Mouse (Mus musculus) midbrain, embryonic 10.5 days (tissue): ENCODE results near the gene Tcf25. TPM values are rescaled to one million over a fixed set of nuclear protein-coding genes. Genes with fewer than 3 reads are reported as not detected.
"Not testable (repeated sequence)": the region's sequence is repeated elsewhere in the genome, so short reads cannot be mapped to it uniquely, and the experiment has no call there.

ENCODE experiments used
- DNase-seq: peaks from one replicate; pipeline ENCODE4 v3.0.0-alpha.2; 2017; ENCODE audit warnings: low spot score
- H3K27ac ChIP-seq: fragments of 300-500 bp; sonication (generic); replicated peaks from 2 replicates; pipeline ENCODE4 v1.5.1; 2016; ENCODE audit warnings: mild to moderate bottlenecking
- H3K27me3 ChIP-seq: fragments of 300-500 bp; sonication (generic); 2 replicates; pipeline ENCODE4 v1.6.1; 2016; ENCODE audit warnings: low read depth, mild to moderate bottlenecking; ENCODE audit not compliant: poor library complexity, severe bottlenecking
- H3K36me3 ChIP-seq: fragments of 300-500 bp; sonication (generic); 2 replicates; pipeline ENCODE4 v1.6.1; 2016; ENCODE audit warnings: mild to moderate bottlenecking, moderate library complexity
- H3K4me1 ChIP-seq: fragments of 300-500 bp; sonication (generic); 2 replicates; pipeline ENCODE4 v1.6.1; 2016
- H3K4me3 ChIP-seq: fragments of 300-500 bp; sonication (generic); 2 replicates; pipeline ENCODE4 v1.5.1; 2016; ENCODE audit warnings: mild to moderate bottlenecking, moderate library complexity
- H3K9me3 ChIP-seq: fragments of 300-500 bp; sonication (generic); replicated peaks from 2 replicates; pipeline ENCODE4 v1.6.1; 2016; ENCODE audit warnings: mild to moderate bottlenecking
- WGBS: fragments of 180-500 bp; shearing (Covaris S2); methylation state at CpG from one replicate; pipeline ENCODE4 v1.1.7; 2016; 5-methylcytosine and 5-hydroxymethylcytosine counted together
- polyA plus RNA-seq: library from polyadenylated mRNA; unstranded; fragments of >200 nt; fragmentation: Nextera tagmentation; extraction: Ambion mirVana; gene quantifications from 2 replicates; pipeline ENCODE4 v1.2.1, GENCODE M21; 2016

Tcf25 gene
- polyA plus RNA-seq, 1 experiment from 2014 or later: 150 TPM

DNA sequence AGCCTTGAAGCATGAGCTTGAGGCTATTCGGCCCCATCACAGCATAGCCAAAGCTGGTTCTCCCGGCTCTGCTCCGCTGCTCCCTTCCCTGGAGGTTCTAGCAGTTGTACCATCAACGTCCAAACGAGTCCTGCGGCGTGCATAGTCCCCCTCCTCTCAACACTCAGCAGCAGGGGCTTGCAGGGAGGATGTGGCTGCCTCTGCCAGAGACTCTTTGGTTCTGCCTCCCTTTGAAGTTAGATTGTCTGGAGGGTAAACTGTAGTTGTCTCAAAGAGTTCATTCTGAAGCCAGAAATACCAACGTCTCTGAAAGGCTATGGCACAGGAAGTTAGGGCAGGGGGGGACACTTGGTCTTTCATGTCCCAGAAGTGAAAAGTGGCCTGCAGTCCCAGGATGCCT is 31.0 kb downstream of the Tcf25 start:
- WGBS: 57% methylated on average over 8 of the region's 8 CpGs
- Histone ChIP-seq H3K27ac (0 out of 2 replicates have a peak overlapping the region, but pooled peaks have one; percentile 23), H3K36me3 (peaks cover 40% of the 10 kb centered on the region), H3K9me3 (no peaks in the 10 kb centered on the region), H3K4me1 (peaks cover 34% of the 10 kb centered on the region), H3K4me3 (no peak overlapping the region), H3K27me3 (peaks cover 16% of the 10 kb centered on the region)
- no peak for DNase-seq

DNA sequence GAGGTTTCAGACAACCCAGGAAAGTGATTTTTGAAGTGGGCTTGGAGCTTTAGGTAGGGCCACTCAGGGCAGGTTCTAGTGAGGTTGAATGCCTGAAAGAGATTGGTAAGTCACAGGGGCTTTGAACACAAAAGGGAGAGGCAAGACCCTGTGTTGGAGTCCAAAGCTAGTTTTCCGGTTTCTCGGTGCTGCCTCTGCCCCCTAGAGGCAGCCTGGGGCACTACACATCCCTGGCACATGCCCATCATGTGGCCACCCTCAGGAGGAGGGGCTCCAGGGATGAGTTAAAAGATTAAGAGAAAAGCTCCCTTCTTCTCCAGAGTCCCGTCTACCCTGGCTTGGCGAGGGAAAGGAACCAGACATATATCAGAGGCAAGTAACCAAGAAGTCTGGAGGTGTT is 33.2 kb downstream of the Tcf25 start, which contains the start of gene Mc1r:
TSS of gene Mc1r (plus strand) at position 322 of the 400 bp plus-strand sequence.
- 5% methylated on average over 4 of the region's 4 CpGs for WGBS
- Histone ChIP-seq H3K27ac (peak within 1 kb of the TSS; percentile 58), H3K4me3 (0 out of 2 replicates have a peak within 1 kb of the TSS, but pooled peaks have one; percentile 3), H3K9me3 (no peaks in the 10 kb centered on the region), H3K36me3 (peaks cover 18% of the 10 kb centered on the region), H3K4me1 (peaks cover 56% of the 10 kb centered on the region), H3K27me3 (peaks cover 39% of the 10 kb centered on the region)
- DNase-seq: peak; percentile 77

DNA sequence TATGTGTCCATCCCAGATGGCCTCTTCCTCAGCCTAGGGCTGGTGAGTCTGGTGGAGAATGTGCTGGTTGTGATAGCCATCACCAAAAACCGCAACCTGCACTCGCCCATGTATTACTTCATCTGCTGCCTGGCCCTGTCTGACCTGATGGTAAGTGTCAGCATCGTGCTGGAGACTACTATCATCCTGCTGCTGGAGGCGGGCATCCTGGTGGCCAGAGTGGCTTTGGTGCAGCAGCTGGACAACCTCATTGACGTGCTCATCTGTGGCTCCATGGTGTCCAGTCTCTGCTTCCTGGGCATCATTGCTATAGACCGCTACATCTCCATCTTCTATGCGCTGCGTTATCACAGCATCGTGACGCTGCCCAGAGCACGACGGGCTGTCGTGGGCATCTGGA is 34.1 kb downstream of the Tcf25 start:
- H3K27me3 ChIP-seq: peaks cover 47% of the 10 kb centered on the region
- H3K4me3 ChIP-seq: no peak overlapping the region

DNA sequence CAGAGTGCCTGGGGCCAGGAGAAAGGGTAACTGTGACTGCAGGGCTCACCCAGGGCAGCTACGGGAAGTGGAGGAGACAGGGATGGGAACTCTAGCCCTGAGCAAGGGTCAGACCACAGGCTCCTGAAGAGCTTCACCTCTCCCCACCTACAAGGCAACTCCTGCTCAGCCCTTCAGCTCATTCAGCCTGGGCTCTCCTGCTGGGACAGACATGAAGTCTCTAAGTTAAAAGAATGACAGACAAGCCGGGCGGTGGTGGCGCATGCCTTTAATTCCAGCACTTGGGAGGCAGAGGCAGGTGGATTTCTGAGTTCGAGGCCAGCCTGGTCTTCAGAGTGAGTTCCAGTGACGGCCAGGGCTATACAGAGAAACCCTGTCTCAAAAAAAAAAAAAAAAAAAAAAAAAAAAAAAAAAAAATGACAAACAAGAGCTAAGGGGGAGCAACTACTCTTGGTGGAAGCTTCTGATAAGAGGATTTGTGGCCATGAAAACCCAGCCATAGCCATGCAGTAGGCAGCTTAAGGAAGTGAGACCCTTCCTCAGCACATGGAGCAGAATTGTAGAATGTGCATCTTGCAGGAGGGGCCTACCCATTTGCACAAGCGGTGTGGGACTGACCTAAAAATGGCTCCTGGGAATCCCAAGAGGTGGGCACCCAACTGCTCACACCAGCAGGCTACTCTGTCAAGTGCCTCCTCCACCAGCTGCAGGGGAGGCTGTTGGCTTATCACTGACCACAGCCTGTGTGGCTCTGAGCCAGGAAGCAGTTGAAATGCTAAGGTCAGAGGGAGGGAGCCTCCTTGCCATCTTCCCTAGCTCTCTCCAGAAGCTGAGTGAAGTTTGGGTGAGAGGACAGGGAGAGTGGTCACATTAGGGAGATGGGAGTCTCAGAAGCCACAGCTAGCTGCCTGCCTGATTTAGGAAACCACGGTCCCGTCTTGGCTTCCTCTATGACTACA is 35.3 kb downstream of the Tcf25 start:
- Histone ChIP-seq H3K27me3 (peaks cover 60% of the 10 kb centered on the region), H3K9me3 (no peaks in the 10 kb centered on the region), H3K4me3 (peak overlapping the region; percentile 73; the same call in 1 of the 2 replicates), H3K27ac (peak overlapping the region; percentile 91; the same call in 1 of the 2 replicates), H3K4me1 (peaks cover 77% of the 10 kb centered on the region), H3K36me3 (no peaks in the 10 kb centered on the region)
- 81% methylated on average over 9 of the region's 9 CpGs for WGBS
- no peak for DNase-seq

More for the DNA sequence above, 34.1 kb downstream of the Tcf25 start:
- Histone ChIP-seq H3K36me3 (peaks cover 10% of the 10 kb centered on the region), H3K4me1 (peaks cover 65% of the 10 kb centered on the region), H3K27ac (no peak overlapping the region), H3K9me3 (no peaks in the 10 kb centered on the region)
- 94% methylated on average over 13 of the region's 13 CpGs for WGBS
- DNase-seq: no peak

- peaks cover 64% of the 10 kb centered on the region for H3K27me3 ChIP-seq
- peaks cover 74% of the 10 kb centered on the region for H3K4me1 ChIP-seq
- H3K36me3 ChIP-seq: no peaks in the 10 kb centered on the region
- no peaks in the 10 kb centered on the region for H3K9me3 ChIP-seq
- WGBS: 53% methylated on average over 8 of the region's 8 CpGs
- peak overlapping the region; percentile 91 for H3K27ac ChIP-seq
- H3K4me3 ChIP-seq: peak overlapping the region; percentile 73
- peak; percentile 45 for DNase-seq
Measured at GRCm38 (mm10) chr8:123410049-123410587, 36.6 kb downstream of the Tcf25 start.

GRCm38 (mm10) chr8:123410788-123411187 is 37.2 kb downstream of the Tcf25 start:
- Histone ChIP-seq H3K27me3 (peaks cover 64% of the 10 kb centered on the region), H3K4me3 (peak overlapping the region; percentile 73), H3K4me1 (peaks cover 74% of the 10 kb centered on the region), H3K9me3 (no peaks in the 10 kb centered on the region), H3K36me3 (no peaks in the 10 kb centered on the region), H3K27ac (peak overlapping the region; percentile 91)
- no peak for DNase-seq
- 7% methylated on average over 11 of the region's 11 CpGs for WGBS

DNA sequence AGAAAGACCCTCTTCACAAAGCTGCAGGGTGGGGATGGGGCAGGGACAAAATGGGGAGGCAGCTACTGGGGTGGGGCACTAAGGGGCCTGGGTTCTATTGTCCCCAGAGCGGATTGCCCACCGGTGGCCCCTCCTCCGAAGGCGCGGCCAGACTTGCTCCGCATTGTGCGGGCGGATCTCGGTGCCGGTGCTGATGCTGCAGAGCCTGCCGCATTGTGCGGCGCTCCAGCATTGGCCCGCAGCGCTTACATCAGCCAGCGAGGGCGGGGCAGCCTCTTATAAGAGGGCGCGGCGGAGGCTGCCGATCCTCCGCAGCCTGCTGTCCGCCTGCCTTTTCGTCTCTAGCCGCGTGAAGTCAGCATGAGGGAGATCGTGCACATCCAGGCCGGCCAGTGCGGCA is 37.7 kb downstream of the Tcf25 start, which contains the start of gene Tubb3:
TSS of gene Tubb3 (plus strand) at position 179 of the 400 bp plus-strand sequence.
- peak; percentile 87 for DNase-seq
- H3K27ac ChIP-seq: peak within 1 kb of the TSS; percentile 91
- WGBS: under 1% methylated on average over 29 of the region's 29 CpGs
- H3K4me1 ChIP-seq: peaks cover 73% of the 10 kb centered on the region
- peaks cover 64% of the 10 kb centered on the region for H3K27me3 ChIP-seq
- no peaks in the 10 kb centered on the region for H3K9me3 ChIP-seq
- no peaks in the 10 kb centered on the region for H3K36me3 ChIP-seq
- peak within 1 kb of the TSS; percentile 73 for H3K4me3 ChIP-seq

DNA sequence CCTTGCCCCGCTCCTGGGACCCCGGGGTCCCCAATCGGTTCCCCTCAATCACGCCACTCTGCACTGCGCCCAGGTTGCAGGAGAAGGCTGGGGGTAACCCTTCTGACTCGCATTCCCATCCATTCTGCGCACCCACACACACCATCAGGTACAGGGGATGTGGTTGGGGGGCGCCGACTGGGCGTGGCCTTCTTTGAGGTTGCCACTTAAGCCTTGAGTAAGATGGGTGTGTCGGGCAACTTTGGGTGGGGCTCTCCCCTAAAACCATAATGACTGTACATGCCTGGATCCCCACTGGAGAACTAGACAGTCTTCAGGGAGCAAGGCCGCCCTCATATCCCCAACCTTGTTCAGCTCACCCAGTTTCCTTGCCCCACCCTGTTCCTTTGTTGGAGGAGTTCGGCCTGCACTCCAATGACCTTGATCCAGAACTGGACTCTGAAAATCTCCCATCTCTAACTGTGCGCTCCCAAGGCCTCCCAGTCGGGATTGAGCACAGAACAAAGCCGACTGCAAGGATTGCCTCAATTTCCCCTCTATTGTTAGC is 38.3 kb downstream of the Tcf25 start:
- Histone ChIP-seq H3K27me3 (peaks cover 64% of the 10 kb centered on the region), H3K9me3 (no peaks in the 10 kb centered on the region), H3K27ac (peak overlapping the region; percentile 91), H3K4me1 (peaks cover 72% of the 10 kb centered on the region), H3K4me3 (peak overlapping the region; percentile 73), H3K36me3 (peaks cover 4% of the 10 kb centered on the region)
- no peak for DNase-seq
- 6% methylated on average over 16 of the region's 16 CpGs for WGBS

DNA sequence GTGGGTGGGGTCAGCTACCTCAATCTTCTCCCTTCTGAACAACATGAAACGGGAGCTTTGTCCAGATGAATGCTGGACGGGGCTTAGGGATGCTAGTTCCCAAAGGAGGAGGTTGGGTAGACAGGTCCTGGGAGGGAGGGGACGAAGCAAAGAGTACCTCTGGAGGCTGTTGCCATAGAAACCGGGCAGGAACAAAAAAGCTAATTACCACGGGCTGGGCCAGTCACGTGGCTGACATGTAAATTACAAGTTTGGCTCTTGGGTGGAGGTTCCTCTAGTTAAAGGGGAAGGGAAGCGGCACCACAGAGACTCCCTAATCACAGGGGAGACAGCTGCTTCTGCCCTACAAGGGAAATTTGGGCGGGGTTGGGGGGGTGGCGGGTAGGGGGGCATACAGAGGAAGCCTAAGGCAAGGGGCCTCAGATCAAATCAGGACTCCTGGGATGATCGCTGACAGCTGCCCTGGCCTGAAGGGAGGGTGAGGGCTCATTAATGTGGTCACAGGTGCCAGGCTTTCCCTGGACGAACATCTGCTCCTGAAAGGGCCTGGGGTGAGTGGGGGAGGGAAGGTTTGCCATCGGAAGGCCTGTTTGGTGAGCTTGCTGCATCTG is 39.1 kb downstream of the Tcf25 start:
- Histone ChIP-seq H3K9me3 (no peaks in the 10 kb centered on the region), H3K36me3 (peaks cover 11% of the 10 kb centered on the region), H3K4me1 (peaks cover 71% of the 10 kb centered on the region), H3K27me3 (peaks cover 64% of the 10 kb centered on the region), H3K4me3 (peak overlapping the region; percentile 73), H3K27ac (peak overlapping the region; percentile 91)
- DNase-seq: peak; percentile 73
- 1% methylated on average over 12 of the region's 12 CpGs for WGBS

GRCm38 (mm10) chr8:123414255-123414654 is 40.7 kb downstream of the Tcf25 start:
- peaks cover 27% of the 10 kb centered on the region for H3K36me3 ChIP-seq
- peak overlapping the region; percentile 73 for H3K4me3 ChIP-seq
- H3K27me3 ChIP-seq: peaks cover 50% of the 10 kb centered on the region
- peak overlapping the region; percentile 91 for H3K27ac ChIP-seq
- no peaks in the 10 kb centered on the region for H3K9me3 ChIP-seq
- peaks cover 61% of the 10 kb centered on the region for H3K4me1 ChIP-seq
- peak; percentile 47 for DNase-seq
- 20% methylated on average over 9 of the region's 9 CpGs for WGBS

GRCm38 (mm10) chr8:123414997-123415696 is 41.6 kb downstream of the Tcf25 start:
- H3K27ac ChIP-seq, DNase-seq, H3K9me3 ChIP-seq: not testable (repeated sequence)
- WGBS: 82% methylated on average over 5 of the region's 5 CpGs
- Histone ChIP-seq H3K4me1 (peaks cover 52% of the 10 kb centered on the region), H3K27me3 (peaks cover 41% of the 10 kb centered on the region), H3K36me3 (peaks cover 36% of the 10 kb centered on the region), H3K4me3 (peak overlapping the region; percentile 73; the same call in 1 of the 2 replicates)
